Mouse (Mus musculus) kidney, postnatal 4 days (tissue): ENCODE results near the gene Gm45785.
A peak's percentile ranks its signal among the peaks of the same experiment; 100 is the strongest.
"Not testable (repeated sequence)": the region's sequence is repeated elsewhere in the genome, so short reads cannot be mapped to it uniquely, and the experiment has no call there.

ENCODE experiments used
- DNase-seq, 2 experiments: peaks; one replicate each; pipeline ENCODE4 v3.0.0; 2021; ENCODE audit warnings: mixed read lengths in 2 of 2

The Gm45785 gene

GRCm38 (mm10) chr7:140855860-140856784, at the start of gene Gm45785:
Gene Gm45785, minus strand, starts transcription at chr7:140856331.
- peak; percentile 85 to 90 for DNase-seq

GRCm38 (mm10) chr7:140905642-140906081, 49.5 kb upstream of the Gm45785 start:
- no peak for DNase-seq

- DNase-seq = peak; percentile 91 to 92
Observed at GRCm38 (mm10) chr7:140903212-140903611, 47.1 kb upstream of the Gm45785 start.

- peak in 1 of 2 experiments; percentile 46 for DNase-seq
Observed at GRCm38 (mm10) chr7:140902036-140902875, 46.1 kb upstream of the Gm45785 start.

- no peak for DNase-seq
Observed at GRCm38 (mm10) chr7:140900220-140900619, 44.1 kb upstream of the Gm45785 start, which contains the start of gene Cox8b. Gene Cox8b, minus strand, starts transcription at chr7:140900446.

GRCm38 (mm10) chr7:140899121-140899520, 43.0 kb upstream of the Gm45785 start:
- DNase-seq = no peak

- no peak for DNase-seq
Observed at GRCm38 (mm10) chr7:140897863-140898262, 41.7 kb upstream of the Gm45785 start.

- no peak for DNase-seq
Observed at GRCm38 (mm10) chr7:140894611-140895010, 38.5 kb upstream of the Gm45785 start.

- no peak for DNase-seq
Observed at GRCm38 (mm10) chr7:140894031-140894430, 37.9 kb upstream of the Gm45785 start.

GRCm38 (mm10) chr7:140890636-140891035, 34.5 kb upstream of the Gm45785 start:
- not testable (repeated sequence) for DNase-seq

- no peak for DNase-seq
Observed at GRCm38 (mm10) chr7:140882469-140882803, 26.3 kb upstream of the Gm45785 start.

- DNase-seq = peak; percentile 98
Observed at GRCm38 (mm10) chr7:140881696-140882468, 25.8 kb upstream of the Gm45785 start, which contains the start of the genes Psmd13 and Sirt3. Gene Psmd13, plus strand, starts transcription at chr7:140881968. Gene Sirt3, minus strand, starts transcription at chr7:140882309.

- peak in 1 of 2 experiments; percentile 24 for DNase-seq
Observed at GRCm38 (mm10) chr7:140880865-140881515, 24.9 kb upstream of the Gm45785 start.

- peak in 1 of 2 experiments; percentile 37 for DNase-seq
Observed at GRCm38 (mm10) chr7:140880419-140880818, 24.3 kb upstream of the Gm45785 start.

- no peak for DNase-seq
Observed at GRCm38 (mm10) chr7:140879355-140879754, 23.2 kb upstream of the Gm45785 start.

GRCm38 (mm10) chr7:140877364-140877763, 21.2 kb upstream of the Gm45785 start:
- no peak for DNase-seq

GRCm38 (mm10) chr7:140874224-140874623, 18.1 kb upstream of the Gm45785 start:
- no peak for DNase-seq

GRCm38 (mm10) chr7:140864761-140865160, 8.6 kb upstream of the Gm45785 start:
- DNase-seq = no peak

- DNase-seq = no peak
Observed at GRCm38 (mm10) chr7:140860728-140861127, 4.6 kb upstream of the Gm45785 start.

GRCm38 (mm10) chr7:140859997-140860396, 3.9 kb upstream of the Gm45785 start:
- DNase-seq = no peak

- no peak for DNase-seq
Observed at GRCm38 (mm10) chr7:140858746-140859145, 2.6 kb upstream of the Gm45785 start.
